Mouse (Mus musculus) lung, embryonic 16.5 days (tissue): ENCODE data around the gene Aak1. TPM values are rescaled to one million over a fixed set of nuclear protein-coding genes. Genes with fewer than 3 reads are reported as not detected.

Experiments used
- ATAC-seq: fragments of 200-750 bp; cut with Nextera tagmentation; 2 replicates; pipeline ENCODE4 v1.8.0; 2017; ENCODE audit warnings: low read depth, mild to moderate bottlenecking, moderate library complexity
- H3K27ac ChIP-seq: fragments of 300-500 bp; sonication (generic); 2 replicates; pipeline ENCODE4 v1.5.1; 2014; ENCODE audit warnings: mild to moderate bottlenecking, control low read depth, low read length
- H3K27me3 ChIP-seq: fragments of 300-500 bp; sonication (generic); 2 replicates; pipeline ENCODE4 v1.6.1; 2014; ENCODE audit warnings: low read depth, low read length, mixed read lengths; ENCODE audit not compliant: control insufficient read depth, insufficient read depth
- H3K36me3 ChIP-seq: fragments of 300-500 bp; sonication (generic); 2 replicates; pipeline ENCODE4 v1.6.1; 2014; ENCODE audit warnings: low read length; ENCODE audit not compliant: control insufficient read depth, insufficient read depth
- H3K4me1 ChIP-seq: fragments of 300-500 bp; sonication (generic); replicated peaks from 2 replicates; pipeline ENCODE4 v1.6.1; 2014; ENCODE audit warnings: low read length, mixed read lengths; ENCODE audit not compliant: control insufficient read depth, insufficient read depth
- H3K4me2 ChIP-seq: fragments of 300-500 bp; sonication (generic); 2 replicates; pipeline ENCODE4 v1.6.1; 2014; ENCODE audit warnings: low read depth, low read length, control low read depth
- H3K4me3 ChIP-seq: fragments of 300-500 bp; sonication (generic); 2 replicates; pipeline ENCODE4 v1.5.1; 2014; ENCODE audit warnings: mild to moderate bottlenecking, low read length, control low read depth
- H3K9ac ChIP-seq: fragments of 300-500 bp; sonication (generic); 2 replicates; pipeline ENCODE4 v1.6.1; 2014; ENCODE audit warnings: low read length, control low read depth
- H3K9me3 ChIP-seq: fragments of 300-500 bp; sonication (generic); 2 replicates; pipeline ENCODE4 v1.6.1; 2016; ENCODE audit warnings: low read length; ENCODE audit not compliant: control insufficient read depth
- WGBS: fragments of 180-500 bp; shearing (Covaris S2); extraction: QIAGEN DNeasy Blood & Tissue Kit; methylation state at CpG from one replicate; pipeline ENCODE4 v1.1.7; 2014; 5-methylcytosine and 5-hydroxymethylcytosine counted together
- polyA plus RNA-seq: library from polyadenylated mRNA; unstranded; fragments of >200 nt; fragmentation: Nextera tagmentation; extraction: Ambion mirVana; gene quantifications from 2 replicates; pipeline ENCODE4 v1.2.1, GENCODE M21; 2015

Aak1 gene
- polyA plus RNA-seq, 1 experiment from 2014 or later = 11.6 TPM

- H3K27me3 ChIP-seq = no peaks in the 10 kb centered on the region
- 13% methylated on average over 4 of the region's 4 CpGs for WGBS
- H3K9ac ChIP-seq = peak overlapping the region; percentile 92
- no peaks in the 10 kb centered on the region for H3K9me3 ChIP-seq
- H3K4me1 ChIP-seq = peaks cover 39% of the 10 kb centered on the region
- no peaks in the 10 kb centered on the region for H3K36me3 ChIP-seq
- no peak for ATAC-seq
- H3K4me2 ChIP-seq = peak overlapping the region; percentile 87
- H3K27ac ChIP-seq = peak overlapping the region; percentile 98; the same call in 1 of the 2 replicates
- H3K4me3 ChIP-seq = peak overlapping the region; percentile 87
Measured at GRCm38 (mm10) chr6:86850588-86850987, 1.3 kb downstream of the Aak1 start.

- H3K4me1 ChIP-seq = peaks cover 39% of the 10 kb centered on the region
- ATAC-seq = no peak
- 3% methylated on average over 1 of the region's 1 CpGs for WGBS
- no peaks in the 10 kb centered on the region for H3K36me3 ChIP-seq
- no peaks in the 10 kb centered on the region for H3K27me3 ChIP-seq
- peak overlapping the region; percentile 87; the same call in 1 of the 2 replicates for H3K4me3 ChIP-seq
- H3K9ac ChIP-seq = peak overlapping the region; percentile 37; the same call in 1 of the 2 replicates
- no peaks in the 10 kb centered on the region for H3K9me3 ChIP-seq
- peak overlapping the region; percentile 87 for H3K4me2 ChIP-seq
- no peak overlapping the region for H3K27ac ChIP-seq
Measured at GRCm38 (mm10) chr6:86851561-86851960, 2.2 kb downstream of the Aak1 start.

- Histone ChIP-seq H3K4me3 (no peak overlapping the region), H3K36me3 (peaks cover 3% of the 10 kb centered on the region; the same call in 1 of the 2 replicates), H3K4me1 (peaks cover 34% of the 10 kb centered on the region), H3K27ac (no peak overlapping the region), H3K9me3 (no peaks in the 10 kb centered on the region), H3K9ac (no peak overlapping the region), H3K4me2 (no peak overlapping the region), H3K27me3 (no peaks in the 10 kb centered on the region)
- WGBS = 63% methylated on average over 3 of the region's 3 CpGs
- ATAC-seq = no peak
Measured at GRCm38 (mm10) chr6:86853928-86854327, 4.6 kb downstream of the Aak1 start.

GRCm38 (mm10) chr6:86854941-86855340 lies 5.6 kb downstream of the Aak1 start:
- Histone ChIP-seq H3K9me3 (no peaks in the 10 kb centered on the region), H3K4me3 (no peak overlapping the region), H3K36me3 (peaks cover 5% of the 10 kb centered on the region; the same call in 1 of the 2 replicates), H3K9ac (no peak overlapping the region), H3K4me2 (no peak overlapping the region), H3K27ac (no peak overlapping the region), H3K4me1 (peaks cover 34% of the 10 kb centered on the region), H3K27me3 (no peaks in the 10 kb centered on the region)
- WGBS = 82% methylated on average over 4 of the region's 4 CpGs
- no peak for ATAC-seq

GRCm38 (mm10) chr6:86858606-86859005 lies 9.3 kb downstream of the Aak1 start:
- H3K36me3 ChIP-seq = peaks cover 11% of the 10 kb centered on the region
- H3K9ac ChIP-seq = no peak overlapping the region
- no peaks in the 10 kb centered on the region for H3K9me3 ChIP-seq
- H3K27me3 ChIP-seq = no peaks in the 10 kb centered on the region
- H3K27ac ChIP-seq = no peak overlapping the region
- no peak for ATAC-seq
- no peak overlapping the region for H3K4me2 ChIP-seq
- peaks cover 5% of the 10 kb centered on the region; the same call in 1 of the 2 replicates for H3K4me1 ChIP-seq
- 86% methylated on average over 3 of the region's 3 CpGs for WGBS
- no peak overlapping the region for H3K4me3 ChIP-seq

- WGBS = 79% methylated on average over 9 of the region's 9 CpGs
- Histone ChIP-seq H3K9ac (no peak overlapping the region), H3K27ac (no peak overlapping the region), H3K36me3 (peaks cover 11% of the 10 kb centered on the region), H3K27me3 (no peaks in the 10 kb centered on the region), H3K9me3 (no peaks in the 10 kb centered on the region), H3K4me2 (no peak overlapping the region), H3K4me3 (no peak overlapping the region), H3K4me1 (no peaks in the 10 kb centered on the region)
- ATAC-seq = no peak
Measured at GRCm38 (mm10) chr6:86860732-86861463, 11.6 kb downstream of the Aak1 start.

GRCm38 (mm10) chr6:86864358-86864757 lies 15.0 kb downstream of the Aak1 start:
- no peak overlapping the region for H3K4me2 ChIP-seq
- H3K4me3 ChIP-seq = no peak overlapping the region
- no peaks in the 10 kb centered on the region for H3K4me1 ChIP-seq
- no peak for ATAC-seq
- no peaks in the 10 kb centered on the region for H3K27me3 ChIP-seq
- H3K36me3 ChIP-seq = peaks cover 6% of the 10 kb centered on the region
- H3K9me3 ChIP-seq = no peaks in the 10 kb centered on the region
- WGBS = 85% methylated on average over 3 of the region's 3 CpGs
- no peak overlapping the region for H3K9ac ChIP-seq
- H3K27ac ChIP-seq = no peak overlapping the region

GRCm38 (mm10) chr6:86870335-86870734 lies 21.0 kb downstream of the Aak1 start:
- Histone ChIP-seq H3K4me1 (peaks cover 4% of the 10 kb centered on the region; the same call in 1 of the 2 replicates), H3K9ac (no peak overlapping the region), H3K36me3 (no peaks in the 10 kb centered on the region), H3K4me3 (no peak overlapping the region), H3K27ac (no peak overlapping the region), H3K4me2 (no peak overlapping the region), H3K27me3 (no peaks in the 10 kb centered on the region), H3K9me3 (no peaks in the 10 kb centered on the region)
- 83% methylated on average over 9 of the region's 9 CpGs for WGBS
- no peak for ATAC-seq

GRCm38 (mm10) chr6:86871783-86872182 lies 22.5 kb downstream of the Aak1 start:
- Histone ChIP-seq H3K9ac (no peak overlapping the region), H3K27ac (no peak overlapping the region), H3K9me3 (no peaks in the 10 kb centered on the region), H3K27me3 (no peaks in the 10 kb centered on the region), H3K4me2 (no peak overlapping the region), H3K4me1 (peaks cover 5% of the 10 kb centered on the region; the same call in 1 of the 2 replicates), H3K4me3 (no peak overlapping the region), H3K36me3 (no peaks in the 10 kb centered on the region)
- ATAC-seq = no peak
- 83% methylated on average over 10 of the region's 10 CpGs for WGBS
